In genomic region chr6:83038496-83039012, GRCm38 (mm10) we compare ENCODE assay signal across 7 mouse cellular contexts. TPM values are rescaled to one million over a fixed set of nuclear protein-coding genes. Genes with fewer than 3 reads are reported as not detected.
DNase-seq lines count a peak whose midpoint lies in the region; ATAC-seq and TF ChIP-seq lines count a peak whose summit lies in the region.

No protein-coding gene starts in this region.

- DNase-seq in spleen, adult 2 months (ENCODE audit: low read depth in 1 of 2, low spot score in 2 of 2) = peak; percentile 81 to 94

- TF ChIP-seq CTCF in spleen, adult 2 months (IDR thresholded peaks at IDR 0.05; ENCODE audit: extremely low read depth, insufficient read depth, insufficient read length, insufficient replicate concordance) = no peak

- H3K36me3 ChIP-seq in heart, embryonic 13.5 days = no peaks in the 10 kb centered on the region
- H3K36me3 ChIP-seq in kidney, embryonic 16.5 days (ENCODE audit: insufficient read depth, low read length) = no peaks in the 10 kb centered on the region
- 0 out of 2 replicates have a peak, but pooled peaks cover 3% of the 10 kb centered on the region for H3K36me3 ChIP-seq in limb, embryonic 15.5 days
- no peaks in the 10 kb centered on the region for H3K36me3 ChIP-seq in midbrain, embryonic 16.5 days (ENCODE audit: control insufficient read depth, insufficient read depth, low read length)
- no peaks in the 10 kb centered on the region for H3K36me3 ChIP-seq in spleen, adult 2 months (ENCODE audit: control insufficient read depth, insufficient read depth, low read length)

- TF ChIP-seq POLR2A in spleen, adult 2 months (IDR thresholded peaks at IDR 0.05; ENCODE audit: low read depth, low read length) = no peak

- peak; percentile 96 for ATAC-seq in erythroid progenitor cell, adult 5-6 weeks (replicated peaks; ENCODE audit: low FRiP score, poor library complexity, severe bottlenecking)
- no peak; the same call in 1 of the 2 replicates for ATAC-seq in heart, embryonic 13.5 days (ENCODE audit: extremely low read depth, insufficient number of reproducible peaks, low FRiP score, low TSS enrichment)
- peak; percentile 68 for ATAC-seq in kidney, embryonic 16.5 days (ENCODE audit: low FRiP score, low TSS enrichment)
- no peak for ATAC-seq in limb, embryonic 15.5 days (ENCODE audit: insufficient number of reproducible peaks, low FRiP score, low TSS enrichment, low read depth)
- peak; percentile 71 for ATAC-seq in midbrain, embryonic 16.5 days

- peak overlapping the region; percentile 52 for H3K4me3 ChIP-seq in brown adipose tissue, adult 24 weeks (ENCODE audit: insufficient read depth, low read depth, low read length)
- H3K4me3 ChIP-seq in heart, embryonic 13.5 days = peak overlapping the region; percentile 35
- H3K4me3 ChIP-seq in kidney, embryonic 16.5 days (ENCODE audit: low read length) = peak overlapping the region; percentile 31
- peak overlapping the region; percentile 29 for H3K4me3 ChIP-seq in limb, embryonic 15.5 days
- H3K4me3 ChIP-seq in midbrain, embryonic 16.5 days (ENCODE audit: low read depth, low read length) = peak overlapping the region; percentile 38
- H3K4me3 ChIP-seq in spleen, adult 2 months (ENCODE audit: extremely low read depth, insufficient read depth, insufficient read length) = peak overlapping the region; percentile 51

- H3K4me1 ChIP-seq in brown adipose tissue, adult 24 weeks (ENCODE audit: control insufficient read depth, insufficient read depth, insufficient read length, low read length) = peaks cover 4% of the 10 kb centered on the region; the same call in 1 of the 2 replicates
- peaks cover 35% of the 10 kb centered on the region for H3K4me1 ChIP-seq in heart, embryonic 13.5 days
- peaks cover 19% of the 10 kb centered on the region for H3K4me1 ChIP-seq in kidney, embryonic 16.5 days (ENCODE audit: insufficient read depth, low read length)
- H3K4me1 ChIP-seq in limb, embryonic 15.5 days = peaks cover 31% of the 10 kb centered on the region
- H3K4me1 ChIP-seq in midbrain, embryonic 16.5 days (ENCODE audit: control insufficient read depth, insufficient read depth, low read length) = peaks cover 6% of the 10 kb centered on the region; the same call in 1 of the 2 replicates
- H3K4me1 ChIP-seq in spleen, adult 2 months (ENCODE audit: control insufficient read depth, insufficient read depth, insufficient read length) = peaks cover 7% of the 10 kb centered on the region; the same call in 1 of the 2 replicates

- no peak overlapping the region for H3K27ac ChIP-seq in brown adipose tissue, adult 24 weeks (replicated peaks; ENCODE audit: low read depth, low read length)
- H3K27ac ChIP-seq in heart, embryonic 13.5 days (replicated peaks) = 0 out of 2 replicates have a peak overlapping the region, but pooled peaks have one; percentile 17
- H3K27ac ChIP-seq in kidney, embryonic 16.5 days (ENCODE audit: low read length) = no peak overlapping the region
- no peak overlapping the region for H3K27ac ChIP-seq in limb, embryonic 15.5 days
- no peak overlapping the region for H3K27ac ChIP-seq in midbrain, embryonic 16.5 days (ENCODE audit: low read length)
- peak overlapping the region; percentile 85 for H3K27ac ChIP-seq in spleen, adult 2 months (ENCODE audit: insufficient read depth, low read length)

- peak overlapping the region; percentile 62 for H3K9ac ChIP-seq in heart, embryonic 13.5 days
- H3K9ac ChIP-seq in kidney, embryonic 16.5 days (replicated peaks; ENCODE audit: low read length) = peak overlapping the region; percentile 53
- no peak overlapping the region for H3K9ac ChIP-seq in limb, embryonic 15.5 days
- peak overlapping the region; percentile 59 for H3K9ac ChIP-seq in midbrain, embryonic 16.5 days (ENCODE audit: low read depth, low read length)

- H3K27me3 ChIP-seq in heart, embryonic 13.5 days (replicated peaks) = peaks cover 70% of the 10 kb centered on the region
- no peaks in the 10 kb centered on the region for H3K27me3 ChIP-seq in kidney, embryonic 16.5 days (ENCODE audit: insufficient read depth, low read length)
- no peaks in the 10 kb centered on the region for H3K27me3 ChIP-seq in limb, embryonic 15.5 days
- H3K27me3 ChIP-seq in midbrain, embryonic 16.5 days (ENCODE audit: control insufficient read depth, insufficient read depth, low read depth, low read length) = peaks cover 13% of the 10 kb centered on the region
- H3K27me3 ChIP-seq in spleen, adult 2 months (ENCODE audit: control insufficient read depth, insufficient read depth, low read length) = no peaks in the 10 kb centered on the region

- H3K4me2 ChIP-seq in heart, embryonic 13.5 days = peak overlapping the region; percentile 67
- peak overlapping the region; percentile 50 for H3K4me2 ChIP-seq in kidney, embryonic 16.5 days (replicated peaks; ENCODE audit: low read depth, low read length)
- peak overlapping the region; percentile 54 for H3K4me2 ChIP-seq in limb, embryonic 15.5 days
- H3K4me2 ChIP-seq in midbrain, embryonic 16.5 days (ENCODE audit: low read length) = peak overlapping the region; percentile 77

- no peaks in the 10 kb centered on the region for H3K9me3 ChIP-seq in heart, embryonic 13.5 days
- no peaks in the 10 kb centered on the region for H3K9me3 ChIP-seq in kidney, embryonic 16.5 days (ENCODE audit: low read length)
- H3K9me3 ChIP-seq in limb, embryonic 15.5 days = no peaks in the 10 kb centered on the region
- H3K9me3 ChIP-seq in midbrain, embryonic 16.5 days (replicated peaks; ENCODE audit: control insufficient read depth, low read length, poor library complexity, severe bottlenecking) = no peaks in the 10 kb centered on the region

- 13% methylated on average over 24 of the region's 24 CpGs for WGBS in heart, embryonic 13.5 days
- 13% methylated on average over 24 of the region's 24 CpGs for WGBS in kidney, embryonic 16.5 days
- 9% methylated on average over 24 of the region's 24 CpGs for WGBS in limb, embryonic 15.5 days
- WGBS in midbrain, embryonic 16.5 days = 8% methylated on average over 24 of the region's 24 CpGs
- 23% methylated on average over 24 of the region's 24 CpGs for WGBS in spleen, adult 2 months

RNA-seq across cellular contexts. Expression of gene Loxl3, which starts 4.6 kb away (rescaled TPM):
- 0.63 and 1.6 TPM in 2 replicates for polyA plus RNA-seq in brown adipose tissue, adult 24 weeks (2012; ENCODE audit: insufficient read depth, insufficient read length, missing spikeins)
- 0.84 and 3.6 TPM in 2 replicates for total RNA-seq in erythroid progenitor cell, adult 5-6 weeks (2015; ENCODE audit: low replicate concordance)
- 0.38 and 3.2 TPM in 2 replicates for total RNA-seq in erythroid progenitor cell, adult 5-6 weeks (2017; ENCODE audit: low replicate concordance)
- 6.9 and 7.1 TPM in 2 replicates for polyA plus RNA-seq in heart, embryonic 13.5 days (2015; fragmentation: Nextera tagmentation; extraction: Ambion mirVana)
- 24.4 and 26.1 TPM in 2 replicates for polyA plus RNA-seq in kidney, embryonic 16.5 days (2015; fragmentation: Nextera tagmentation; extraction: Ambion mirVana)
- polyA plus RNA-seq in limb, embryonic 15.5 days (2015; fragmentation: Nextera tagmentation; extraction: Ambion mirVana) = 31.2 and 34.9 TPM in 2 replicates
- polyA plus RNA-seq in midbrain, embryonic 16.5 days (2015; fragmentation: Nextera tagmentation; extraction: Ambion mirVana) = 5.1 and 7.5 TPM in 2 replicates
- 3.1 and 3.5 TPM in 2 replicates for polyA plus RNA-seq in spleen, adult 2 months (2012; rRNA removed)

RNA-seq across cellular contexts. Expression of gene Dok1, which starts 5.3 kb away (rescaled TPM):
- polyA plus RNA-seq in brown adipose tissue, adult 24 weeks (2012; ENCODE audit: insufficient read depth, insufficient read length, missing spikeins) = 1.3 and 1.5 TPM in 2 replicates
- 20.5 and 27.4 TPM in 2 replicates for total RNA-seq in erythroid progenitor cell, adult 5-6 weeks (2015; ENCODE audit: low replicate concordance)
- 26.9 and 34.7 TPM in 2 replicates for total RNA-seq in erythroid progenitor cell, adult 5-6 weeks (2017; ENCODE audit: low replicate concordance)
- 7.6 and 9.3 TPM in 2 replicates for polyA plus RNA-seq in heart, embryonic 13.5 days (2015; fragmentation: Nextera tagmentation; extraction: Ambion mirVana)
- polyA plus RNA-seq in kidney, embryonic 16.5 days (2015; fragmentation: Nextera tagmentation; extraction: Ambion mirVana) = 14.5 and 14.8 TPM in 2 replicates
- 13.1 and 15.7 TPM in 2 replicates for polyA plus RNA-seq in limb, embryonic 15.5 days (2015; fragmentation: Nextera tagmentation; extraction: Ambion mirVana)
- 1.7 and 1.8 TPM in 2 replicates for polyA plus RNA-seq in midbrain, embryonic 16.5 days (2015; fragmentation: Nextera tagmentation; extraction: Ambion mirVana)
- 22.6 and 23.8 TPM in 2 replicates for polyA plus RNA-seq in spleen, adult 2 months (2012; rRNA removed)

RNA-seq across cellular contexts. Expression of gene Aup1, which starts 15.8 kb away (rescaled TPM):
- polyA plus RNA-seq in brown adipose tissue, adult 24 weeks (2012; ENCODE audit: insufficient read depth, insufficient read length, missing spikeins) = 78.0 and 97.2 TPM in 2 replicates
- total RNA-seq in erythroid progenitor cell, adult 5-6 weeks (2015; ENCODE audit: low replicate concordance) = 275 and 371 TPM in 2 replicates
- 190 and 242 TPM in 2 replicates for total RNA-seq in erythroid progenitor cell, adult 5-6 weeks (2017; ENCODE audit: low replicate concordance)
- polyA plus RNA-seq in heart, embryonic 13.5 days (2015; fragmentation: Nextera tagmentation; extraction: Ambion mirVana) = 120 and 123 TPM in 2 replicates
- polyA plus RNA-seq in kidney, embryonic 16.5 days (2015; fragmentation: Nextera tagmentation; extraction: Ambion mirVana) = 244 and 260 TPM in 2 replicates
- 181 and 186 TPM in 2 replicates for polyA plus RNA-seq in limb, embryonic 15.5 days (2015; fragmentation: Nextera tagmentation; extraction: Ambion mirVana)
- polyA plus RNA-seq in midbrain, embryonic 16.5 days (2015; fragmentation: Nextera tagmentation; extraction: Ambion mirVana) = 176 and 184 TPM in 2 replicates
- polyA plus RNA-seq in spleen, adult 2 months (2012; rRNA removed) = 582 and 730 TPM in 2 replicates

RNA-seq across cellular contexts. Expression of gene Htra2, which starts 16.5 kb away (rescaled TPM):
- 42.8 and 48.9 TPM in 2 replicates for polyA plus RNA-seq in brown adipose tissue, adult 24 weeks (2012; ENCODE audit: insufficient read depth, insufficient read length, missing spikeins)
- total RNA-seq in erythroid progenitor cell, adult 5-6 weeks (2015; ENCODE audit: low replicate concordance) = 114 and 126 TPM in 2 replicates
- total RNA-seq in erythroid progenitor cell, adult 5-6 weeks (2017; ENCODE audit: low replicate concordance) = 65.7 and 87.8 TPM in 2 replicates
- polyA plus RNA-seq in heart, embryonic 13.5 days (2015; fragmentation: Nextera tagmentation; extraction: Ambion mirVana) = 80.2 and 94.2 TPM in 2 replicates
- polyA plus RNA-seq in kidney, embryonic 16.5 days (2015; fragmentation: Nextera tagmentation; extraction: Ambion mirVana) = 91.9 and 94.3 TPM in 2 replicates
- polyA plus RNA-seq in limb, embryonic 15.5 days (2015; fragmentation: Nextera tagmentation; extraction: Ambion mirVana) = 64.6 and 70.6 TPM in 2 replicates
- polyA plus RNA-seq in midbrain, embryonic 16.5 days (2015; fragmentation: Nextera tagmentation; extraction: Ambion mirVana) = 76.1 and 87.8 TPM in 2 replicates
- 59.1 and 69.0 TPM in 2 replicates for polyA plus RNA-seq in spleen, adult 2 months (2012; rRNA removed)

RNA-seq across cellular contexts. Expression of gene Dqx1, which starts 19.1 kb away (rescaled TPM):
- 0.79 TPM in 1 of 2 replicates, not detected in the other for polyA plus RNA-seq in brown adipose tissue, adult 24 weeks (2012; ENCODE audit: insufficient read depth, insufficient read length, missing spikeins)
- total RNA-seq in erythroid progenitor cell, adult 5-6 weeks (2015; ENCODE audit: low replicate concordance) = 2.5 and 6.8 TPM in 2 replicates
- total RNA-seq in erythroid progenitor cell, adult 5-6 weeks (2017; ENCODE audit: low replicate concordance) = 3.7 and 3.9 TPM in 2 replicates
- 0.41 and 0.62 TPM in 2 replicates for polyA plus RNA-seq in heart, embryonic 13.5 days (2015; fragmentation: Nextera tagmentation; extraction: Ambion mirVana)
- polyA plus RNA-seq in kidney, embryonic 16.5 days (2015; fragmentation: Nextera tagmentation; extraction: Ambion mirVana) = 5.0 and 5.2 TPM in 2 replicates
- 0.57 and 1.3 TPM in 2 replicates for polyA plus RNA-seq in limb, embryonic 15.5 days (2015; fragmentation: Nextera tagmentation; extraction: Ambion mirVana)
- 0.30 and 0.37 TPM in 2 replicates for polyA plus RNA-seq in midbrain, embryonic 16.5 days (2015; fragmentation: Nextera tagmentation; extraction: Ambion mirVana)
- 2.7 and 2.8 TPM in 2 replicates for polyA plus RNA-seq in spleen, adult 2 months (2012; rRNA removed)

Comparison
In these comparisons a context has a peak if more than half of its experiments do, and no peak if none do; other contexts are left out.
1. H3K27ac ChIP-seq: peak in heart, embryonic 13.5 days (single experiment) and spleen, adult 2 months (single experiment); none in brown adipose tissue, adult 24 weeks (single experiment), kidney, embryonic 16.5 days (single experiment), limb, embryonic 15.5 days (single experiment) and midbrain, embryonic 16.5 days (single experiment).
2. ATAC-seq: peak in erythroid progenitor cell, adult 5-6 weeks (single experiment), kidney, embryonic 16.5 days (single experiment) and midbrain, embryonic 16.5 days (single experiment); none in heart, embryonic 13.5 days (single experiment) and limb, embryonic 15.5 days (single experiment).
3. Peak in every context shown above with its lines, with median percentiles within 50 percentile points of each other: H3K4me3 ChIP-seq and H3K4me2 ChIP-seq.